Mouse (Mus musculus) lung, postnatal 36 days (tissue): ENCODE results near the gene Mrpl43.
"Not testable (repeated sequence)": the region's sequence is repeated elsewhere in the genome, so short reads cannot be mapped to it uniquely, and the experiment has no call there.

ENCODE experiments used
- DNase-seq: peaks from one replicate; pipeline ENCODE4 v3.0.0; 2022; ENCODE audit warnings: mixed read lengths

Mrpl43 gene

DNA sequence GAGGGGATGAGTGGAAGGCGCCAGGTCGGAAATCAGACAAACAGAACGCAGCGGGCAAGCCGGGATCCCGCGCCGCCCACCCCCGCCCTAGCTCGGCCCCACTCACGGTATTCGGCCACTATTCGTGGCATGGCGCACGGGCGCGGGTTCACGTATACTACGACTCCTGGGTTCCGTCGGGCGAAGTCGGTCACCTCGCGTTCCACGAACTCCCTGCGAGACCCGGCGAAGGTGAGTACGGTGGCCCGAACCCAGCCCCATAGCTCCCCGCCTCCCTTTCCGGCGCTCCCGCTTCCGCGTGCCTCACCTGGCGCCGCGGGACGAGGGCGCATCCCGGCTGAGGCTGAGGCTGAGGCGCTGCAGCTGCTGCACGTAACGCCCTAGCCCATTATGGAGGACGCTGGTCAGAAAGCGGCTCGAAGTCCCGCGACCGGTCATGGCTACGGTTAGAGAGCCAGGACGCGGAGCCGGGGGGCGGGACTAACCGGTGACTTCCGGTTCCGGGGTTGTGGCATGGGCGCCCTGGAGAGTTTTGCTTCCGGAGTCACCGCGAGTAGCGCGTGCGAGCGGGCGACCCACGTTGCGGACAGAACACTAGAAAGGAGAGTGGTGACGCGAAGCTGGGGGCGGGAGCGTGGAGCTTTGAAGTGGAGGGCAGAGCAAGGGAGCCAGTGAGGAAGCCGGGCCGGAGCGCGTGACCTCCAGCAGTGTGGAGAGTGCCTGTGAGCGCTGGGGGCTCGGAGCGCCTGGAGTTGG lies at the start of gene Mrpl43:
TSS of gene Mrpl43 (minus strand) at position 486 of the 756 bp plus-strand sequence.
- DNase-seq, result peak; percentile 98

DNA sequence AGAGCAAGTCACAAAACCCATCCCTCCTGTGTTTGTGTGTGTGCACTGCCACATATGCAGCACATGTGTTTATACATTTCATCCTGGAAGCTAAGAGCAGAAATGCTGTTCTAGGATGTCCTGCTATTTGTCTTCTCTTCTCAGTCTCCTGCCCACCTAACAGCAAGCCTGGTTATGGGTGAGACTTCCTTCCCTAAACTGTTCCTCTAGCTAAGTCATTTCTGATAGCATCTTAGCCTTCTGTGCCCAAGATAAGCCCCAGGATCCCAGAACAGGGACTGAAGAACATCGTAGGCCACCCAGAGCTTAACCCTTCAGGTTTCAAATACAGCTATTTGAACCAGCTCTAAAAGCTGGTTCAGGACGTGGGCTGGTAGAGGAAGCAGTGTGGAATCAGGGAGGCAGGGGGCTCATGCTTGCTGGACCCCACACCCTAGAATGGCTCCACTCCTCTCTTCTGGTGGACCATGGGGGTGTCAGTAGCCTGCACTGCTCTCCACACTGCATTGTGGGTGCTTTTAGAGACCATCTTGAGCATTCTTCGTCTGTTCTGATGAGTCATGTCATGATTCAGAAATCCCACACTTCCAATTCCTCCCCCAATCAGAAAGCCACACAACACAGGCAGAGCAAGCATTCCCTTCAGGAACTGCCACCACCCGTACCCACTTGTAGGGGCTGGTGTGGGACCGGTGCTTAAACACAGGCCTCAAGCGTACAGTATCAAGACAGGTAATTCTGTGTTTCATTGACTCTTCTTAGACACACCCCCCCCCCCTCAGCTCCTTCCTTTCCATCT lies 48.8 kb upstream of the Mrpl43 start:
- DNase-seq, result no peak

DNA sequence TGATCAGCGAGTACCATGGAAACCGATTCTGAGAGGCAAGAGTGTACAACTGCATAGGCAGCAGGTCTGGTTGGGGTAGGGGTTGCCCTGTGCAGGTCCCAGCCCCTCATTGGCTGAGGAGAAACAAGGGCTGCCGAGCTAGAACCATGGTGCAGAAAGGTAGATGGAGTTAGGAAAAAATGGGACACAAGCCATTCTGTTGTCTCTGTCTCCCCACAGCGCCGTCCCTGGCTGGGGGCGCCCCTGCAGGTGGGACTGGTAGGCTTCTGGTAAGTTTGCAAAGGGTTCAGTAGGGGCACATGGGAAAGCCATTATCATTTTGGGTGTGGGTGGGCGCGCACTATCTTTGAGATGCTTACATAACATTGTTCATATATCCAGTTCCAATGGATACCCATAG lies 47.2 kb upstream of the Mrpl43 start:
- no peak for DNase-seq

DNA sequence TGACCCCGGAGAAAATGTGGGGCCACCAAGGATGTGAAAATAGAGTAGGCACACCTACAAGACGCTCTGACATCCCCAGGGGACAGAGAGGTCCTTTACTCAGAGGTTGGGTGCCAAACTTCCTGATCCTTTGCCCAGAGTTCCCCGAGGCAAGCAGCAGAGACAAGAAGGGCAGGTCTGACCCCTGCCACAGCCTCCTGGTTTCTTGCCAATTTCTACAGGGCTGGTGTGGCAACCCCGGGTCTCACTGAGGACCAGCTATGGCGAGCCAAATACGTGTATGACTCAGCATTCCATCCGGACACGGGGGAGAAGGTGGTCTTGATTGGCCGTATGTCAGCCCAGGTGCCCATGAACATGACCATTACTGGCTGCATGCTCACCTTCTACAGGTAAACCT lies 43.3 kb upstream of the Mrpl43 start:
- no peak for DNase-seq

DNA sequence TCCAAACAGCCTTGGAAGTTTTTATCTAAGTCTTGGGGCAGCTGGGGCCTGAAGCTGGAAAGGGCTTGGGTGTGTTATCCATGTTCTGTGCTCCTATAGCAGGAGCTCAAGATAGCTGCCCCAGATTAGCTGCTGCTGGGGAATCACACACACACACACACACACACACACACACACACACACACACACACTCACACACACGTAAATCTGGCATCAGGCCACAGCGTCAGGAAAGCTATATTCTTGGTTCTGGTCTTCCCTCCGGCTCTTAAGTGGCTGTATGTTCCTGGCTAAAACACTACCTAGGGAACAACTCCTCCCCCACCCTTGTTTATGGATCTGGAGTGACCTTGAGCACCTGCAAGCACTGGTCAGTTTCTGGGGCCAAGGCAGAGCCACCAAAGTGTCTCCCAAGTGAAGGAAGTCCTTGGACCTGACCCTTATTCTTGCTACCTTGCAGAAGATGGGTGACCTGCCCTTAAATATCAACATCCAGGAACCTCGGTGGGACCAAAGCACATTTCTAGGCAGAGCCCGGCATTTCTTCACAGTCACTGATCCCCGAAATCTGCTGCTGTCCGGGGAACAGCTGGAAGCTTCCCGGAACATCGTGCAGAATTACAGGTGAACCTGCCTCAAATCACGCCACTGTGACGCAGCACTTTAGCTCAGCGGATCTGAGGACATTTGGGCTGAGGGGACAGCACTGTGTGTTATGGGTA lies 42.6 kb upstream of the Mrpl43 start:
- DNase-seq, result no peak

DNA sequence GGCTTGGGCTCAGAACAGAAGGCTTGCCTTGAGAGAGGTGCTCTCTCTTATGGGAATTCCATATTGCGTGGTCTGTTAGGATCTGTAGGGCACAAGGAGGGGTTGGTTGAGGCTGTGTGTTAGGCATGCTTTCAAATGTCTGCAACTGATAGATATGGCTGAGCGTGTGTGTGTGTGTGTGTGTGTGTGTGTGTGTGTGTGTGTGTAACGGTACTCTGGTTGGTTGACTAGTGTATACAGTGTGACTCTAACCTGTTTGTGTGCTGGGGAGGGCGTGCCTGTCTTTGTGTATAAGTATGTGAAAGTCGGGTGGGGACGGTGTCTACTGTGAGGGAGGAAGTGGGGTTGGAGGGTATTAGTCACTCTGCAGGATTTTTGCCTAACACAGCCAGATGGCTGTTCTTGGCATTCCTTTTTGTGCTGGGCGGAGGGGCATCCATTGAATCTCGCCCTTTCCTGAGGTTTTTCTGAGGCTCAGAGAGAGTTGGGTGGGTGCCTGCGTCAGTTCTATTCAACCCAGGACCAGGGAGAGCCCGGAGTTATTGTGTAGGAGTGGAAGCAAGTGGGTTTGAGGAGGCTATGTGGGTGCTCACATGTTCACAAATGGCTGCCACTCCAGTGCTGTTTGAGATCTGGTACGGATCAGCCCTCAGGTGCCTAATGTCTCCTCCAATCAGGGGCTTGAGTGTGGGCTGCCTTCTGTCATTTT lies 41.8 kb upstream of the Mrpl43 start:
- peak; percentile 91 for DNase-seq

DNA sequence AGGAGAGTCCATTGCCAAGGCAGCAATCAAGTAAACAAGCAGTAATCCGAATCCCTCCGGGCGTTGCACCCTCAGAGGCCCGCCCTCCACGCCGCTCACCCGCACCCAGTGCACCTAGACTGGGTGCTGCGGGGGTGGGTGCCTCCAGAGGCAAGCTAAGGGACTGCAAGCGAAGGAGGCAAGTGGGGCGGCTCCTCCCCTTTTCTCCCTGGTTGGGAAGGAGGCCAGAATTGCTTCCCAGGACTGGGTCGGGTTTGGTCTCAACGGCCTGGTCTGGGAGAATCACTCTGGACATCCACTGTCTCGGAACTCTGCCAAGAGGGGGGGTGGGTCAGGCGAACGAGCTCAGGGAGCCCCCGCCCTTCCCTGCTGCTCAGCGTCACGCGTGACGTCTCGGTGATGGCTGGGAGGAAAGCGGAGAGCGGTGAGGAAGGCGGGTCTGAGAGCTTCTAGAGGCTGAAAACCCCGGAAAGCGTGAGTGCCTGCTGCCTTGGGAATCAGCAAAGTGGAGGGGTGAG lies 41.2 kb upstream of the Mrpl43 start, which contains the start of gene Sfxn3:
TSS of gene Sfxn3 (plus strand) at position 87 of the 518 bp plus-strand sequence.
- peak; percentile 98 for DNase-seq

DNA sequence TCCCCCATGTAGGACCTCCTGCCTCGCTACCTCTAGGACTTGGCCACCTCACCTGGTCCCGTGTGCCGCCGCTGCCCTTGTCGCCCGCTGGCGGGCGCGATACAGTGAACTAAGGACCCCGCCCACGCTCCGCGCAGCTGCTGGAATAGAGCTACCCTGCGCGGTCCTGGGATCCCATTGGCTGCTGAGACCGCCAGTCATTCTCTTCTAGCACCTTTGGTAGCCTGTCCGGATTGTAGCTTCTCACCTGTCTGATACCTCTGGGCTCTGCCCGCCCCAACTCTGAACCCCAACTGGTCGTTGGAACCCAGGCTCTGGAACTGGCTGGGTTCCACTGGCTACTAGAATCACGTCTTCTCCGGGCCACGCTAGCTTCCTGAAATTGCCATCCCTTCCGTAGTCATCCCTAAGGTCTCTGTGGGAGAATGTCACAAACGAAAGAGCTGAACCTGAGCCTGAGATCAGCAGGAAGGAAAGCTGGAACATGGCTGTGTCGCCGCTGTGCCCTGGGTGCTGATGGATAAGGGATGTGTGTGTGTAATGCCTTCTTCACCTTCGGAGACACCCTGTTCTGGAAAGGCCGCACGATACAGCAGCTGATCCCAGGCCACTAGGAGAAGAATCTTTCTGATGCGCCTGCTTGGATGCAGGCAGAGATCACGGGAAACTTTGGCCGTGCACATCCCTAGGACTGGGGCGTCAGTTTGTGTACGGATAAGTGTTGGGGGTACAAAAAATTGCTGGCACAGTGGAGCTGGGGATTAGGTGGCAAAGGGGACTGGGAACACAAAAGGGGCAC lies 40.5 kb upstream of the Mrpl43 start:
- peak; percentile 97 for DNase-seq

DNA sequence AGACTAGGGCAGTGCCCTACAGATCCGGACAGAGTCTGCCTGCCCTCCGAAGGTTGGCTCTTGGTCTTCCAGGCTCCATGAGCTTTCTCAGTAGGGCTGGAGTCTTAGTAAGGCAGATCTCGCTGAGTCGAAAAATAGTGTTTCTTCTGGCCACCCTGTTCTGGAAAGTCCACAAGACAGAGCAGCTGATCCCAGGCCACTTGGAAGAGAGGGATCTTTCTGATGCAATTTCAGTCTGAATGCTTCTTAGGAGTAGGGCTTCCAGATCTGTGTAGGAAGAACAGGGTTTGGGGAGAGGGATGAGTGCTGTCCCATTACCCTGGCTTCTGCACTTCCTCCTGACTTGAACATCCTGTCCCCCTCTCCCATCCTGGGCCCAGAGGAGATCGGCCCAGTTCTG lies 39.4 kb upstream of the Mrpl43 start, which contains the start of gene Pdzd7:
TSS of gene Pdzd7 (minus strand) at position 67 of the 400 bp plus-strand sequence.
- no peak for DNase-seq

DNA sequence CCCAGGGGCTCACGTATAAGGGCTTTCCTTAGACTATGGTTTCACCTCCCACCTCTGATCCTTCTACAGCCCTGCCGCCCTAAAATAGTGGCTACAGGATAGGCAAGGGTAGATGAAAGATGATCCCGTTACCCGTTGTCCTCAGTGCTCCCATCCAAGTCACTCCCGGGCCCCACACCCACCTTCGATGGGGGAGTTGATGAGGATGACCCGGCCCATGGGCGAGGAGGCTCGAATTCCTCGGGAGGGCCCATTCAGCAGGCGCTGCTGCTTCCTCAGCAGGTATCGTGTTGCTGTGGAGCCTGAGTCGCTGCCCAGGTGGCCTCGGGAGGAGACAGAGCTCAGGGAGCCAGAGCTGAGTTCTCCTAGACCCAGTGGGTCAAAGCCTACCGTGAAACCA lies 39.0 kb upstream of the Mrpl43 start:
- DNase-seq, result no peak

DNA sequence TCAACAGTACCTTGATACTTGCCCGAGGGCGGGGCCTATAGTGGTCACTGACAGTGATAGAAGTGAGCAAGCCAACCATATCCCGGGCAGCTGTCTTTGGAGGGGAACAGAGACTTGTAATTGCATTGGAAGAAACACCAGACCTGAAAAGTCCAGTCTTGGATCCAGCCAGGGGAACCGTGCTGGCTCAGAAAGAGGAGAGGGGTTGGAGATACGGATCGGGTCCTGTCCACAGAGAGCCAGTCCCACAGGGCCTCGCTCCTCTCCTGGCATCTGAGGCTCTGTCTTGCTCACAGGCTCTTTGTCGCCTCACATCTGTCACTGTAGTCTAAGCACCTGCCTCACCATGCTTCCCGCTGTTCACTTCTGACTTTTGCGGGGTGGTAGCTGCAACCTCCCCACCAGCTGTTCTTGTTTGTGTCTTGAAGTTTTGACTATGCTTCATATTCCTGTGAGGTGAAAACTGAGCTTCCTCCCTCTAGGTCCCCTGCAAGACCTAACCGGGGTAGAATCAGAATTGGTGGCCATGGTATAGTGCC lies 38.2 kb upstream of the Mrpl43 start:
- DNase-seq, result no peak

DNA sequence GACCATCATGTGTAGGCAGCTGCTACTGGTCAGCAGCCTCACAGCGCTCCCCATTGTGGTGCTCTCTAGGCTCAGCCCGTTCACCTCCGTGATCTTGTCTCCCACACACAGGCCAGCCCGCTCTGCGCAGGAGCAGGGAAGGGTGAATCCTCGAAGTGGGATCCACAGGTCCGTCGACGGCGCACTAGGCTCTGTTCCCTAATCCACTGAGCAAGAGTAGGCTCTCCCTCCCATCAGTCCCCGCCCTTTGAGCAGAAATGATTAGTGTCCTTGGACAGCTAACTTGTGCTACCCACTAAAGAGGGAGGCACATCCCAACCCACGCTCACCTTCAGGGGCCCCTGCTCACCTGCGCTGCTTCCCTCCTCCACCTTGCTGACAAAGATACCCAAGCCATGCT lies 34.0 kb upstream of the Mrpl43 start:
- no peak for DNase-seq

DNA sequence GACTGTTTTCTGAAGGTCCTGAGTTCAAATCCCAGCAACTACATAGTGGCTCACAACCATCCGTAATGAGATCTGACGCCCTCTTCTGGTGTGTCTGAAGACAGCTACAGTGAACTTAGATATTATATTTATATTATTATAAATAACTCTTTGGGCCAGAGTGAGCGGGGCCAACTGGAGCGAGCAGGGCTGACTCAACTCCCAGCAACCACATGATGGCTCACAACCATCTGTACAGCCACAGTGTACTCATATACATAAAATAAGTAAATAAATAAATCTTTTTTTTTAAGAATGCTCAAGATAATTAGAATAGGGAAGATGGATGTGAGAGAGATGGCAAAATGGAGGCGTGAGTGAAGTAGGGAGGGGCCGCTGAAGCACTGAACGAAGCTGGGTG lies 32.0 kb upstream of the Mrpl43 start:
- not testable (repeated sequence) for DNase-seq

DNA sequence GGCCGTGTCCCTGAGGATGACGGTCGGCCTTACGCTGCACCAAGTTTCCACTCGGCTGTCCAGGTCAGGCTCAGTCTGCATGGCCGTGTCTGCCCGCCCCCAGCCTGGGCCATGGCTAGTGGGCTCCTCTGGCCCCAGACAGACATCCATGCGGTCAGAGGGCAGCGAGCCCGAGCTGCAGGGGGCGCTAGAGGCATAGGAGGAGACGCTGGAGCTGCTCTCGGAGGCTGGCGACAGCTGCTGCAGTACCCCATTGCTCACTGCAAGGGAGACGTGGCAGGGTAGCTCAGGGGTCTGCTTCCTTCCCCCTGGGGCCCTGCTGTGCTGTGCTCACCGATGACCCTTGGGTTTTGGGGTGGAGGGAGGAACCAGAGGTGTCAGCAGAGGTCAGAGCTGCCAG lies 30.6 kb upstream of the Mrpl43 start:
- DNase-seq, result peak; percentile 78

DNA sequence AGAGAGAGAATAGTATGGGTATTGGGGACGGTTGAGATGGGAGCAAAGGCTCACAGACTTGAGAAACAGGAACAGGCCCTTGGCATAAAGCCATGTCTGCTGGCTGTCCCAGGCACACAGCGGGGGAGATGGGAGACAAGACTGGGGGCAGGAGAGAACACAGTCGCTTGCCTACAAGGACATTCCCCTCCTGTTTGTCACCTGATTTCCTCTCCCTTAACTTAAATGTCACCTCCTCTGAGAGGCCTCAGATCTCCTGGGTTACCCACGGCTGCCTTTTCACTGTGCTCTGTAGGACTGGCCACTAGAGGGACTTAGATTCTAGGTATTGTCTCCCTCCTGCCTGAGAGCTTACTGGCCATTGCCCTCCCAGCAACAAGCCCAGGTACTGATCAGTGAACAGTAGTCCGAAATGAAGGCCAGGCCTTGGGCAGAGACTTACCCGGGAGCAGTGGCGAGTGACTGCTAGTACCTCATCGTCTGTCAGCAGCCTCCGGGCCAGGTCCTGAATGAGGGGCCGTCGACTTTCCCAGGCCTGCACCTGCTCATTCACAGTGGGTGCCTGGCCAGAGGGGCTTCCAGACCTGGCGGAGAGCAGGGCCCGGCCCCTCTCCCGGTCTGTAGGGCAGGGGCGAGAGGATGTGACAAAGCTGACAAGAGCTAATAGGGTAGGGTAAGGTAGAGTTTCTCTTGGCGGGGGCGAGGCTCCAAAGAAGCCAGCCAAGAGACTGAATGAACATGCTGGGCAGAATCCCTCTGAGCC lies 26.5 kb upstream of the Mrpl43 start:
- DNase-seq, result no peak

DNA sequence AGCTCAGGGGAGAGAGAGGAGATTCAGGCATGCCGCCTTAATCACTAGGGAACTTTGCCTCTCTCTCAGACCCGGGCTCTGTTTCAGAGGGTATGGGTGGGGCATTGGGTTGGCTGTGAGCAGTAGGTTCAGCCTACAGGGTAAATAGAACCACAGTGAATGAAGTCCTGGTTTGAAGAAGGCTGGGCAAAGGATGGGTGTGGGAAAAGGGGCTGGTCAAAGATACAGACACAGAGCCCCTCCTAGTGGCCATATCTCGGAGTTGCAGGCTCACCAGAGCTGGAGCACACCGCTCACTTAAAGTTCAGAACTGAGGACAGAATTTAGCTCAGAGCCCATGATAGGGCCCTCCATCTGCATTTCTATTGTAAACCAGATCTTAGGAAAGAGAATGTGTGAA lies 25.5 kb upstream of the Mrpl43 start:
- peak; percentile 91 for DNase-seq

DNA sequence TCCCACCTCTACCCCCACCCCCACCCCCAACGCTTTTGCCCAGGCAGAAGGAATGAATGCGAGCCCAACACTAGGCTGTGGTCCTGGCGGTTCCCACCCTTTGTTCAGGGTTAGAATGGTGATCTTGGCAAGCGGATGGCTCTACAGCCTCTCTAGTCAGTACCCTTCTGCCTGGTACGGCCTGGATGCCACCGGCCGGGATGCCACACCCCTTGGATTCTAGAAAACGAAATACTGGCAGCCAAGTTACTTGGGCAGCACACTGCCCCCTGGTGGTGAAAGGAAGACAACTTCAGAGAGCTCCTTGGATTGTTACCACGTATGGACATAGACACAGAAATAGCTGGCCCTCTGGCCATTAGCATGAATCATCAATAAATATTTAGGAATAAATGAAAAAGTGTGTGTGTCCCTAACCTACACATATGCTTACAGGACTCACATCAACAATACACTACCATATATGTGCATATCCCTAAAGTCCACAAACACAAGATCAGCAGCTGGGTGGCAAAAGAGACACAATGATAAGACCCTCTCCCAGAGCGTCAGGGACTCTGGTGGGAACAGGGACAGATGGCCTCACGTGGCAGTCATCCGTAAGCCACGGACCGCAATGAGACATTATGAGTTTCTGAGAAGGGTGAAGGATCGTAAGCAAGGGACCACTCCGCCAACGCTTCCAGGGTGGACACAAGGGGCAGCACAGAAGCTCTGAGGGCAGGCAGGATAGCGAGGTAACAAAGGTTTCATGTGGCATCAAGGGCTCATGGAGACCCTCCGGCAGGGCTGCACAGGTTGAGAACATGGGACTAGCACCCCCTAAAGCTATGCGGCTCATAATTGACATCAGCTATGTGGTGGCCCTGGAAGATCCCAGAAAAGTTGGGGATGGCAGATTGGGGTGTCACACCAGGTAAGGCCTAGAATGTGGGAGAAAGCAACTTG lies 24.8 kb upstream of the Mrpl43 start:
- peak; percentile 93 for DNase-seq

DNA sequence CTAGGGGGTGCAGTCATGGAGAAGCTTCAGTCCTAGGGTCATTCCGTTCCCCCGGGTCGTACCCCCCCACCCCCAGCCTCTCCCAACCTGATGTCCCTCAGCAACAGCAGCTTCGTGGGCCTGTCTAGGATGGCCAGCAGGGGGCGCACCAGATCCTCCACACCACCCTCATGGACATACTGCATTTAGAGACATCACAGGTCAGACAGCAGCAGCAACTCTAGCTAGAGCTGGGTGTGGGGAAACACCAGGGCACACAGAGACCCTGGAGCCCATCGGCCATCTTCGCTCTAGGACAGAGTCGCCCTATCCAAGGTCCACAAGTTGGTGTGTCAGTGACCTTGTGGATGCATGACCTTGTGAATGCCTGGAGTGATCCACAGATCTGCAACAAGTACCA lies 23.9 kb upstream of the Mrpl43 start:
- peak; percentile 80 for DNase-seq

DNA sequence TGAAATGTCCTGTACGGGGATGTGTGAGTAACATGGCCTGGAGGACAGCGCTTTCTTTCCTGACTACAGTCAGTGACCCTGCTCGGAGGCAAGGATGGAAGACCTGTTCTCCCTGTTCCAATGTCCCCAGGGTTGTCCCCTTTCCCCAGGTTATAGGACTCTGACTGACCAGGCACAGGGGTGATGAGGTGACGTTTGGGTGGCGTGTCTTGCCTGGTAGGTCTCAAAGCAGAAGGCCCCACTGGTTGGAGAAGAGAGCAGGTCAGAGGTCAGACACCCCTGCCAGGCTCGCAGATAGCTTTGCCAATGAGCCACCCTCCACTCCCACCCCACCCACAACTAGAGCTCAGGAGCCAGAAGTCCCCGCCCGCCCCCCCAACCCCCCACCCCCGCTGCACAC lies 23.3 kb upstream of the Mrpl43 start:
- no peak for DNase-seq
